Mouse (Mus musculus): ENCODE results near the gene Trim56. TPM values are rescaled to one million over a fixed set of nuclear protein-coding genes. Genes with fewer than 3 reads are reported as not detected.

Trim56 gene
- polyA plus RNA-seq, 1 experiment: 5.9 TPM

DNA sequence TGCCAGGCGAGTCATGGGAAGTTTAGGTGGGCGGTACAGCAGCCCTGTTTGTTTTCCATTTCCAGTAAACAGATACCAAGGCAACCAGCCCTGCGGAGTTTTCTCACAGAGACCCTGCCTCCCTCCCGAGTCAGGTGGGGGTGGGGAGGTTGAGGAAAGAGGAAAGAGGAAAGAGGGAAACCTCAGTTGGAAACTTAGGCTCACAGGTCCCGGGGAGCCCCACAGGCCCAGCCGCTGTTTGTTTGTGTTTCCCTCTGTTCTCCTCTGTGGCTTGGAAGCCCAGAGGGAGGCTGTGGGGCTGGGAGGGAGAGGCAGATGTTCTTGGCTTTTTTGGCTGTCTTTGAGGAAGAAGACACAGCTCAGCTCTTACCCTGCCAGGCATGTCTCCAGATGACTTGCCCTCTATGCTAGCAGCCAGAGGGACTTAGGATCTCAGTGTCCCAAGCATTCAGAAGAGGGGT, 41.8 kb downstream of the Trim56 start:
- H3ac ChIP-seq (ENCODE audit: control insufficient read depth, insufficient read length): no peak overlapping the region
- TF ChIP-seq REST (IDR thresholded peaks at IDR 0.05; ENCODE audit: insufficient read depth, insufficient read length): no peak
- peaks cover 24% of the 10 kb centered on the region for H3K79me2 ChIP-seq (ENCODE audit: control insufficient read depth, insufficient read depth)
- H3K27me3 ChIP-seq (ENCODE audit: control insufficient read depth, insufficient read depth, insufficient read length): no peaks in the 10 kb centered on the region
- no peak overlapping the region for H3K4me3 ChIP-seq
- no peaks in the 10 kb centered on the region for H3K36me3 ChIP-seq (ENCODE audit: control insufficient read depth, insufficient read depth)
- H3K4me2 ChIP-seq (ENCODE audit: low read depth): peak overlapping the region; percentile 41

DNA sequence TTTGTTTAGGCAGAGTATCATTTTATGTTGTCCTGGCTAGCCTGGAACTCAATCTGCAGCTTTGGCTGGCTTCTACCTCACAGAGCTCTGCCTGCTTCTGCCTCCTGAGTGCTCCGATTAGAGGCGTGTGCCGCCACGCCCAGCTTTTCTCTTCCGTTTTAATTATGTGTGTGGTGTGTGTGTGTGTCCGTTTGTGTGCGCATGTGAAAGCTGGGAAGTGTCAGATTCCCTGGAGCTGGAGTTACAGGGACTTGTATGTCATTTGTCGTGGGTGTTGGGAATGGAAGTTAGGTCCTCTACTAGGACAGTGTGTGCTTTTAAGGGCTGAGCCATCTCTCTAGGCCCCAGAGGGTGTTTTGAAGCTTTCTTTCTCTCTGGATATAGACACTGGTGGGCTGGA, 42.9 kb downstream of the Trim56 start:
- Histone ChIP-seq H3K36me3 (ENCODE audit: control insufficient read depth, insufficient read depth) (no peaks in the 10 kb centered on the region), H3K79me2 (ENCODE audit: control insufficient read depth, insufficient read depth) (peaks cover 31% of the 10 kb centered on the region), H3ac (ENCODE audit: control insufficient read depth, insufficient read length) (no peak overlapping the region), H3K27me3 (ENCODE audit: control insufficient read depth, insufficient read depth, insufficient read length) (no peaks in the 10 kb centered on the region), H3K4me3 (no peak overlapping the region), H3K4me2 (ENCODE audit: low read depth) (peak overlapping the region; percentile 87)
- TF ChIP-seq SRF (IDR thresholded peaks at IDR 0.05; ENCODE audit: control insufficient read depth, insufficient read length, low read depth) (no peak), MYOG (IDR thresholded peaks at IDR 0.05; ENCODE audit: control insufficient read depth in 1 of 3, insufficient read depth in 1 of 3, insufficient read length in 2 of 3, low read depth in 2 of 3) (no peak)

GRCm38 (mm10) chr5:137072079-137072960, 43.7 kb downstream of the Trim56 start, which contains the start of gene Serpine1:
Gene Serpine1 (minus strand): TSS chr5:137072268.
- Histone ChIP-seq H3K36me3 (ENCODE audit: control insufficient read depth, insufficient read depth) (no peaks in the 10 kb centered on the region), H3K27me3 (ENCODE audit: control insufficient read depth, insufficient read depth, insufficient read length) (no peaks in the 10 kb centered on the region), H3K79me2 (ENCODE audit: control insufficient read depth, insufficient read depth) (peaks cover 31% of the 10 kb centered on the region), H3ac (ENCODE audit: control insufficient read depth, insufficient read length) (no peak within 1 kb of the TSS), H3K4me3 (peak within 1 kb of the TSS; percentile 28), H3K4me2 (ENCODE audit: low read depth) (peak within 1 kb of the TSS; percentile 87)
- TF ChIP-seq MYOG (IDR thresholded peaks at IDR 0.05; ENCODE audit: control insufficient read depth in 1 of 3, insufficient read depth in 1 of 3, insufficient read length in 2 of 3, low read depth in 2 of 3) (no peak), REST (IDR thresholded peaks at IDR 0.05; ENCODE audit: insufficient read depth, insufficient read length) (no peak), POLR2AphosphoS2 (IDR thresholded peaks at IDR 0.05; ENCODE audit: insufficient read length, low read depth) (peak; percentile 91), TCF12 (IDR thresholded peaks at IDR 0.05; ENCODE audit: insufficient read depth, poor library complexity, severe bottlenecking) (no peak), POLR2A (IDR thresholded peaks at IDR 0.05; ENCODE audit: insufficient read length, low read depth) (peak; percentile 96), MYOD1 (IDR thresholded peaks at IDR 0.05; ENCODE audit: control insufficient read depth in 1 of 3, insufficient read length in 2 of 3, low read depth in 2 of 3) (peak in 1 of 3 experiments; percentile 20)

DNA sequence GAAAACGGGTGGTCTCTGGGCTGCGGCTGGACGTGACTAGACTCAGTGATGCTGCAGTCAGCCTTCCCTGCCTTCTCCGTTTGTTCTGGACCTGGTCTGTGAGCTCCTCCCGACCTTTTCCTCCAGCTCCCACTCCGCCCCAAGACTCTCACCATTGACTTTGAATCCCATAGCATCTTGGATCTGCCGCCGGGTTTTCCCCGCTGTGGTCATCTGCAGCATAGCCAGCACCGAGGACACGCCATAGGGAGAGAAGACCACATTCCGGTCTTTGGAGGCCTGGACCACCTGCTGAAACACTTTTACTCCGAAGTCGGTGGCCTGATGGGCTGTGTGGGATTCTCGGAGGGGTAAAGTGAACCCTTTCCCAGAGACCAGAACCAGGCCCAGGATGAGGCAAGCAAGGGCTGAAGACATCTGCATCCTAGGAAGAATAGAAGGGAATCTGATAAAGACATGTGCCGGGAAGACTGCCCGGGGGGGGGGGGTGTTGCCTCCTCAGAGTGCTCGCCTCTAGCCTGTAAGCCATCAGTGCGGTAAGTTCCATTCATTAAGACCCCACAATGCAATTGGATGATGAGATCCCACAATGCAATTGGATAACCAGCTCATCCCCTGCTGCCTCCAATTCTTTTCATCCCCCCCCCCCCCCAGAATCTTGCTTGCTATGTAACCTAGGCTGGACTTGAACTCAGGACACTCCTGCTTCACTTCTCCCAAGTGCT, 45.0 kb downstream of the Trim56 start:
- H3K4me2 ChIP-seq (ENCODE audit: low read depth): peak overlapping the region; percentile 87

GRCm38 (mm10) chr5:137068711-137069110, 47.3 kb downstream of the Trim56 start:
- no peak for TF ChIP-seq USF1 (IDR thresholded peaks at IDR 0.05; ENCODE audit: low read depth)
- no peak for TF ChIP-seq REST (IDR thresholded peaks at IDR 0.05; ENCODE audit: insufficient read depth, insufficient read length)
- no peak for TF ChIP-seq SRF (IDR thresholded peaks at IDR 0.05; ENCODE audit: control insufficient read depth, insufficient read length, low read depth)
- H3ac ChIP-seq (ENCODE audit: control insufficient read depth, insufficient read length): no peak overlapping the region
- no peaks in the 10 kb centered on the region for H3K36me3 ChIP-seq (ENCODE audit: control insufficient read depth, insufficient read depth)
- H3K4me2 ChIP-seq (ENCODE audit: low read depth): peak overlapping the region; percentile 13
- no peaks in the 10 kb centered on the region for H3K27me3 ChIP-seq (ENCODE audit: control insufficient read depth, insufficient read depth, insufficient read length)
- no peak overlapping the region for H3K4me3 ChIP-seq
- peaks cover 31% of the 10 kb centered on the region for H3K79me2 ChIP-seq (ENCODE audit: control insufficient read depth, insufficient read depth)

More for the DNA sequence above, 45.0 kb downstream of the Trim56 start:
- Histone ChIP-seq H3K36me3 (ENCODE audit: control insufficient read depth, insufficient read depth) (no peaks in the 10 kb centered on the region), H3K27me3 (ENCODE audit: control insufficient read depth, insufficient read depth, insufficient read length) (no peaks in the 10 kb centered on the region), H3ac (ENCODE audit: control insufficient read depth, insufficient read length) (no peak overlapping the region), H3K79me2 (ENCODE audit: control insufficient read depth, insufficient read depth) (peaks cover 31% of the 10 kb centered on the region), H3K4me3 (peak overlapping the region; percentile 28)
- TF ChIP-seq MYOG (IDR thresholded peaks at IDR 0.05; ENCODE audit: control insufficient read depth in 1 of 3, insufficient read depth in 1 of 3, insufficient read length in 2 of 3, low read depth in 2 of 3) (no peak), MYOD1 (IDR thresholded peaks at IDR 0.05; ENCODE audit: control insufficient read depth in 1 of 3, insufficient read length in 2 of 3, low read depth in 2 of 3) (no peak), E2F4 (IDR thresholded peaks at IDR 0.05; ENCODE audit: insufficient read depth) (no peak), REST (IDR thresholded peaks at IDR 0.05; ENCODE audit: insufficient read depth, insufficient read length) (no peak), POLR2AphosphoS2 (IDR thresholded peaks at IDR 0.05; ENCODE audit: insufficient read length, low read depth) (no peak), USF1 (IDR thresholded peaks at IDR 0.05; ENCODE audit: low read depth) (no peak), SRF (IDR thresholded peaks at IDR 0.05; ENCODE audit: control insufficient read depth, insufficient read length, low read depth) (no peak), TCF12 (IDR thresholded peaks at IDR 0.05; ENCODE audit: insufficient read depth, poor library complexity, severe bottlenecking) (no peak), CEBPB (IDR thresholded peaks at IDR 0.05; ENCODE audit: insufficient read depth, poor library complexity, severe bottlenecking) (no peak), TCF3 (IDR thresholded peaks at IDR 0.05; ENCODE audit: insufficient read length, low read depth) (no peak)
